Mouse (Mus musculus) frontal cortex, postnatal 36 days (tissue): ENCODE data around the gene Dkk3.
"Not testable (repeated sequence)": the region's sequence is repeated elsewhere in the genome, so short reads cannot be mapped to it uniquely, and the experiment has no call there.

Experiments
- DNase-seq, 2 experiments: peaks; one replicate each; pipeline ENCODE4 v3.0.0; 2022; ENCODE audit warnings: low spot score in 2 of 2

Dkk3 gene

DNA sequence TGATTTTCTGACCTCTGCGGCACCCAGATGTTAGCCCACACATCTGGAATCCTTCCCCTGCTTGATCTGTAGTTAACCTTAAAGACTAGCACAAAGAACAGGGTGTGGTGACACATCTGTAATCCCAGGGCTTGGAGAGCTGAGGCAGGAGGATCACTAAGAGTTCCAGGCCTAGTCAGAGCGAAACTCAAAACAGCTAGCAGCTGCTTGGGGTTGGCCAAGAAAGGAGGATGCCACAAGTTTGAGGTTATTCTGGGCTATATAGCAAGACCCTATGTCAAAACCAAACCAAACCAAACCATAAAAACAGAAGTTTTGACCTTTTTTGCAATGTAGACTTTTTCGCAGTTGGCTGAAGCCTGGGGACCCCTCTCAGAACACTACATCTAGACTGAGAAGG lies 28.2 kb downstream of the Dkk3 start:
- DNase-seq: no peak

DNA sequence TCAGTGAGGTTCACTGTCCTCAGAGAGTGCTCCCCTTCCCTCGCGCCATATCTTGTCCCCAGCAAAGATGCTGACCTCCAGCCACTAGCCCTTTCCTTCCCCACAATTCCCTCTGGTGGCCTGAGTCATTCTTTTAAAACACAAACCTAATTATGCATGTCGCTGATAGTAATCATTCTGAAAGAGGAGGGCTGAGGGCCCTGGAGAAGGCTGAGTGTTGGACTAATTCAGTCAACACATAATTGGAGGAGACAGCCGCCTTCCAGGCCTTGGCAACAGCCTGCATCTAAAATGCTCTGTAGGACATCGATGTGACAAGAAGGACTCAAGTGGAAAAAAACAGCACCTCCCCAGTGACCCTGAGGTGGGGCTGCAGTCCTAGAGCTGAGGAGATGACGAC lies 29.0 kb downstream of the Dkk3 start:
- DNase-seq: no peak

DNA sequence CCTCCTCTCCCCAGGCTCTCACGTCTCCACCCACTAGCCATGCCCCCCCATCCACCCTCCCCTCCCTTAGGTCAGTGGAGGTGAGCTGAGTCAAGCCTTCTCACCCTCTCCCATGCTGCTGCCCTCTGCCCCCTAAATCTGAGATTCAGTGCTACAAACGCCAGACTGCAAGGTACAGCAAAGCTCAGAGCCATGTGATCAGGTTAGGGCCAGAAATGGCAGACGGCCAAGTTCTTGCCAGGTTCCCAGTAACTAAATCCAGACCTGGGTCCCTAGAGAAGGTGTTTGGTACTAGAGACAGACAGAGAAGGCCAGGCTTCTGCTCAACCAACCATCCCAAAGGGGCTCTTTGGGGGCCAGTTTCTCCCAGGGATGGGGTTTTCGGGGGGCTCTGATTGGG lies 30.0 kb downstream of the Dkk3 start:
- DNase-seq: no peak

DNA sequence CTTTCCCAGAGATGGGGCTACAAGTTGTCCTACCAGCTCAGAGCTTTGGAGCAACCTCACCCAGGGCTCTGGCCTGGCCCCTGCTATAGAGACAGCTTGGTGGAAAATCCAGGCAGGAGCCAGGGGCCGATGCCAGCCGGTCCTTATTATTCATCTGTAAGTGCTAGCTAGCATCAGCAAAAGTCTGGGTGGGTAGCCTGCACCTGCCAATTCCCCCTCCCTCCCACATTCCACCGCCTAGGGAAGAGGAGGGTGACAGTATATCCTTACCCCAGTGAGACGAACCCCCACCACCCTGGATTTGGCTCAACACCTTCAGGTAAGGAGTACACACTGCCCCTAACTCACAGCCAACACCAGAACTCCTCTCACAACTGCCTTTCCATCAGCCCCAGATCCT lies 30.9 kb downstream of the Dkk3 start:
- peak in 1 of 2 experiments; percentile 35 for DNase-seq

DNA sequence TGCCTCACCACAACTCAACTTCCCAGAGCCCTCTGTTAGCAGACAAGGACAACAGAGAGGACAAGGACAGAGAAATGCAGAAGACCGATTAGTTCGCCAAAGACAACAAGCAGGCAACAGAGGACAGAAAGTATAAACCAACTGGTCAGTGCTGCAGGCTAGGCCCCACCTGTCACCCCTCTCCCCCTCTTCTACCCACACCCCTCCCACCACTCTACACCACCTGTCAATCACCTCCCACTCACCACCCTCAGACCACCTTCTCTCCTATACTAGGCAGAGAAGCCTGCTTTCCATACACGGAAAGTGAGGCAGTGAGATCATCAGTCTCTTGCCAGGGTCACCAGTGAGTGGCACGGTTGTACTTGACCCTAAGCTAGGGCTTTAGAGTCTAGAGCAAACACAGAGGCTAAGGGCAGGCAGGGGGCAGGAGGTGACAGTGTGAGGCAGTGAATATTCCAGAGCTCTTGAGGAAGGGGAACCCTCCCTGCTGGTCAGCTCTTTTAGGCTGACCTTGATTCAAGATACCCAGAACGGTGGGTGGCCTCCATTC lies 31.7 kb downstream of the Dkk3 start:
- DNase-seq: no peak

GRCm38 (mm10) chr7:112125625-112126260 lies 33.1 kb downstream of the Dkk3 start:
- no peak for DNase-seq

GRCm38 (mm10) chr7:112123612-112124011 lies 35.2 kb downstream of the Dkk3 start:
- DNase-seq: peak; percentile 66 to 76

- DNase-seq: no peak
These were observed 36.9 kb downstream of the Dkk3 start for GRCm38 (mm10) chr7:112121866-112122500.

DNA sequence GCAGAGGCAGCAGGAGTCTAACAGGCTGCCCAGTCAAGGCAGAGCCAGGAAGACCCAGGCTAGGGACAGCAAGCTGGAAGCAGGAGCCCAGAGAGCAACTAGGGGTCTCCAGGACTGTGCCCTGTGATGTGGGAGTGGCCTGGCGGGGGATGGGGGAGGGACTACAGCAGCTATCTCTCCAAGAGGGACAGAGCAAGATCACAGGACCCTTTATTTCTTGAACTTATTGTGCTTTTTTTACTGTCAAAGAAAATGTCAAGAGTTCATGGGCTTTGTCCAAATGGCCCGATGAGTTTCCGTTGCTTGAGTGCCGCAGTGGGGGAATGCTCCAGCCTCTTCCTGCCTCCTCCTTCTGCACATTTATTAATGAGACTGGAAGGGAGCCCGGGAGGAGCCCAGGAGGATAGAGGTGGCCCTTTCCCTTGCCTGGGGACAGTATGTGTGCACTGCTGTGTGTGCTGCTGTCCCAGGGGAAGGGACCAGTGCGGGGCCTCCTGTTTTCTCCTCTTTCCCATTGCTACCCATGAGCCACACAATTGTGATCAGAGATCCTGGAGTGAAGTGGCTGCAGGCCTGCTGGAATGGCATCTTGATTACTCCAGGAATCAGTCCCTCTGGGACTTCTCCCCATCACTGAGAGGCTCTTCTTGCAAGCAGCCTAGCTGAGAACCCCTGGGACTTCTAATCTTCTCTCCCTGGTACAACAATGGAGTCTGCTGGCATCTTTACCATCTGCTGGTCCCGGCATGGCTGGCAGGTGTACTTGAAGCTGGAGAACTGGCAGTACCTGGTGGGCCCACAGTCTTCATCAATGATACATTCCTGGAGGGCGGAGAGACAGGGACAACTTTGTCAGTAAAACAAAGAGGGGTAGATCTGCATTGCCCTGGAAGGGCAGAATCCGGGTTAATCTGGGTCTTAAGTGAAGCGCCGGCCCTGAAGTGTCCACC lies 37.7 kb downstream of the Dkk3 start:
- no peak for DNase-seq

DNA sequence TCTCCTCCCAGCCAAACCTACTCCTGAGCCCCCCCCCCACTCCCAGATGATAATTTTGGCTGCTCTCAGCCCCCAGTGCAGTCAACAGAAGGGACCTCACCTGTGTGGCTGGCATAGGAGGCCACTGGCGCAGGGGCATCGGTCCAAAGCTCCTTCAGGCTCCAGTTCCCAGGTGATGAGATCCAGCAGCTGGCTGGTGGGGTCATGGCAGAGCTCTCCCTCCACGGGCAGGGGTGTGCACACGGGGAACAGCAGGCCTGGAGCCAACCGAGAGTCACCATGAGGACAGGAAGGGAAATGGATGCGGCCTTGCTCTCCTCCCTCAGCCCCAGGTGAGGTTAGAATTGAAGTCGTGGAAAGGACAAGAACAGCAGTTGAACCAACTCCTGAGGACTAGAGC lies 39.6 kb downstream of the Dkk3 start:
- DNase-seq: no peak

- no peak for DNase-seq
These were observed 40.8 kb downstream of the Dkk3 start for GRCm38 (mm10) chr7:112118086-112118485.

GRCm38 (mm10) chr7:112117501-112117900 lies 41.4 kb downstream of the Dkk3 start:
- no peak for DNase-seq

DNA sequence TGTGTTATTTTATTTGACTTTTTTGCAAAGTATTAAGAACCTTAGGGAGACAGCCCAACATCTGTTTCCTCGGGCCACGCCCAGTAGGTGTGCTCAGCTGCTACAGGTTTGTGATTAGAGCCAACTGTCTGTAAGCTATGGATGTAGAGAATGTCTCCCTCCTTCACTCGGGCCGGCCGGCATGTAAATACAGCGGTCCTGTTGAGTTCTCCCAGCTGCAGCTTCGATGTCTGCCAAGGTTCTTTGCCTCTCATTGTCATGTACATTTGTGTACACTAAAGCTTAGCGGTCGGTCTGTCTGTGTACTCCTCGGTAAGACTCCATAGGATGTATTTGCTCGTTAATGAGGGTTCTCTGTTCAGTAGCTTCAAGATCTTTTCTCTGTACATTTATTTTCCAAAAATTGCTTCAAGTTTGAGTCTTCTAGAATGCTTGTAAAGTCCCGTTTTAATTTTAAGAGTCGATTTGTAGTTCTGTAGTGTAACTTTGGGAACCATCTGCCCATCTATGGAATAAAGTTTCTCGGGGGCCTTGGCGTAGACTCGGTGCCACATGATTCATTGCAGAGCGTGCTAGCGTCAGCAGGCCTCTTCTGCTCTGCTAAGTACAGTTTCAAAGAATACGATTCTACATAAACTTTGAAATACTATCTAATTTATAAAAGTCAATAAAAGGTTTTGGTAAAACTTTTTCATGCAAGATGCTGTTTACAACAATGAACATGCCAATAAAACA lies 48.1 kb downstream of the Dkk3 start:
- no peak for DNase-seq

DNA sequence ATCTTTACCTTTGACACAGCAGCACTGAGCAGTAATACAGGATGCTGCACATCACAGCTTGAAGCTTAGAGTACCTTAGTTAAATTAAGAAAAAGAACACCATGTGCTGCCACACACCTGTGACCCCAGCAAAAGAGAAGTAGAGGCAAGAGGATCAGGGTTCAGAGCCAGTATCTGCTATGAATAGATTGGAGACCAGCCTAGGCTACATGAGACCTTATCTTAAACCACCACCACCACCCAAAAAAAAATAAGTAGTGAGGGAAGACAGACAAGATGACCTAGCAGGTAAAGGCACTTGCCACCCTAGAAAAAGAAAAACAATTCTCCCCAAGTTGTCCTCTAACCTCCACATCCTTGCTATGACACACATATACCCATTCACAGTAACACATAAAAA lies 50.1 kb downstream of the Dkk3 start:
- DNase-seq: no peak

GRCm38 (mm10) chr7:112103816-112104215 lies 55.0 kb downstream of the Dkk3 start:
- no peak for DNase-seq

DNA sequence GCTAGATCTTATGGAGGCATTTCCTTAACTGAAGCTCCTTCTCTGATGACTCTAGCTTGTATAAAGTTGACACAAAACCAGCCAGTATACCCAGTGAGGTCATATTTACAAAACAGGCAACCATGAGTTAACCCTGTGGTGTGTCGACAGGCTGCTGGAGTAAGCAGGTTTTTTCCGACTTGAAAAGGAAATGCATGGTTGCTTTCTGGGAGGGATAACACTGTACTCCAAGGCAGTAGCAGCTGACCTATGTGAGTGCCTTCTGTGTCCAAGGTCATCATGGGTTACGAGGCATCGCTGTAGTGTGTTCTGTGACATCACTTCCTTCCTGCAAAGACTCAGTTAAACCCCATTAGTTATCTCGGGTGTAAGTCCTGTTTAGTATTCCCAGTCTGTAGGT lies 55.9 kb downstream of the Dkk3 start:
- no peak for DNase-seq

DNA sequence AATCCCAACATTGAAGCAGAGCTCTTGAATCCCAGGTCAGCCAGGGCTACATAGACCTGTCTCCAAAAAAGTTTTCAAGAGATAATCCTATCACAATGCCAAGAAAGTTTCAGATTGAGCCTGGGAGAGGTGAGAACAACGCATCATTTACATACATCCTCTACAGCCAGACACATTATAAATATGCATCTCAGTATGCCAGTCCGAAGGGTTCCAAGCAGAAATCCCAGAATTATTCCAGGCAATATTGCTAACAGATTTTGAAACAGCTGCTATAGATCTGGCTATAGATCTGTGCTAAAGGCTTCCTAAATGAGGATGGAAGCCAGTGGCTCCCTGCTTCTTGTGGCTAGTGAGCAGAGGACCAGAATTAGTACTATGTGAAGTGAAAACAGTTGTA lies 58.0 kb downstream of the Dkk3 start:
- DNase-seq: no peak

DNA sequence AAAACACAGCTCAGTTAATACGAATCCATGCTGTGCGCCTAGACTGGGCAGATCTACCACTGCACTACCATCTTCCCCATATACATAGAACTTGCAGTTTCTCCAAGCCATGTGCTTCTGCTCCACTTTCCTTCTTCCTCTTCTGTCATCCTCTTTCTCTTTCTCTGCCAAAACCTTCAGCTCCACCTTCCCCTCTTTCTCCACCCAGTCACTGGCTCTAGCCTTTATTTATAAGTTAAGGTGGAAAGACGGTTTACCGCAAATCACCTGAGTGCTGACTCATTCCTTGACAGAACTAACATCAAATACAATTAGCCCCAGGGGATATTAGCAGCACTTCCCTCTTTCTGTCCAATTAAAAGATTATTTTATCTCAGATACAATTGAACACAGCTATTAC lies 63.9 kb downstream of the Dkk3 start:
- DNase-seq: not testable (repeated sequence)

- no peak for DNase-seq
These were observed 72.7 kb downstream of the Dkk3 start for GRCm38 (mm10) chr7:112086186-112086585.

DNA sequence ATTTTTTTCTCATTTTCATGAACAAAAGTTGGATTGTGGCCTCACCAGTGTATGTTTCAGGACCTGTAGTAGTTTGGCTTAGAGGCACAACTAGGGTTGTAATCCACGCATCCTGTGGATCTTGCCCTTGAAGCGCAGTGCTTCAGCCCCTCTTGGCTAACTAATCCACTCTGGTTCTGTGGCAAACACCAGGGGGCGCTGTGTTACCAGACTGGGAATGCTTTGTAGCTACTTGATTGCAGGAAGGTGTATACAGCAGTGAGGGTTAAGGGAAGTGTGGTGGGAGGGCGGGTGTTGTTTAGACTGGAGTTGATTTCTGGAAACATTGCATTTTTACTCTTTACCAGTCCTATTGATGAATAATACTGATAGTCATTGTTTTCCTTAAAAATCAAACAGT lies 73.8 kb downstream of the Dkk3 start:
- peak; percentile 83 to 86 for DNase-seq

DNA sequence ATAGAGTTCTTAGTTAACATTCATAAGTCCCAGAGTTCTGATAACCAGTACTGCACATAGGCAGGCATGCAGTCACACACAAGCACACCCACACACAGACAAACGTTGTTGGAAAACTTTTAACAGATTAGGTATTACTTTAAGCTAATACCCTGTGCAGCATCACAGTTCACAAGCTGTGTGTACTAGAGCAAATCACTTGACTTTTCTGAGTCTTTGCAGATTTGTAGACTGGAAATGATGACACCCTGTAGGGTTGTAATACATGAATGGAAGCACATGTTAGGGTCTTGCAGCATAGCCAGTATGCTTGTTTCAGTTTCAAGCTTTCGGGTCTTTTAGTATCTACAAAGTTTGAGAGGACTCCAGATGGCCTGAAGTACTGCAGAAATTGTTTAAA lies 74.6 kb downstream of the Dkk3 start:
- no peak for DNase-seq

- DNase-seq: no peak
These were observed 76.2 kb downstream of the Dkk3 start for GRCm38 (mm10) chr7:112082636-112083035.
